Mouse (Mus musculus): ENCODE results near the gene Klf9. TPM values are rescaled to one million over a fixed set of nuclear protein-coding genes. Genes with fewer than 3 reads are reported as not detected.

Gene Klf9
- polyA plus RNA-seq (2011; ENCODE audit: insufficient read depth, insufficient read length, low replicate concordance, missing spikeins), result 4.1 and 9.8 TPM in 2 replicates

DNA sequence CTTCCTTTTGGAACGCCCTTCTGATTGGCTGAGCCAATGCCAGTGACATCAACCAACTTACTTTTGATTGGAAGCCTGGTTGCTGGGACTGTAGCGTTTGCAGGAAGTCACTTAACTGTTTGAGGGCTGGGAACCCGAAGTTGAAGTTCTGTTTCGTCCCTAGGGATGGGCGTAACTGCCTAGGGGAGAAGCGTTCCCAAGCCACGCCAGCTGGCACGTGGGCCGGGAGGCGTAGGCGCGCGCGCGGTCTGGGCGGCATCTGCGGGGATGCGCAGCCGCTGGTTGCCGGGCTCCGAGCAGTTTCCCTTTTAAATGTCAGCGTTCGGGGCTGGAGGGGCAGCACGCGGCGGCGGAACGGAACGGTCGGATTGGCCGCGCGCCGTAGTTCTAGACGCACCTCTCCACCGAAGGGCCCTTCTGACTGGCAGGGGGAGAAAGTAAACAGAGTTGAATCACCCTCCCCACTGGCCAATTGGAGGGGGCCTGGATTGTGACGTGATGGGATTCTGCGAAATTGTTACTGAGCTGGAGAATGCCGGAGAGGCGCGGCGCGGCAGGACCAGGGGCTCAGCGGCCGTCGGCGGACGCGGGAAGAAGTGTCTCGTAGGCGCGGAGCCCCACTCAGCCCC is at the start of gene Klf9:
TSS of gene Klf9 (plus strand) at position 538 of the 629 bp plus-strand sequence.
- under 1% methylated on average over 52 of the region's 52 CpGs for WGBS
- Histone ChIP-seq H3K27ac (ENCODE audit: control insufficient read depth, insufficient read depth, low read depth, low read length, poor library complexity) (peak within 1 kb of the TSS; percentile 98), H3K4me1 (ENCODE audit: control insufficient read depth, insufficient read depth, low read length) (no peaks in the 10 kb centered on the region; the same call in 1 of the 2 replicates), H3K4me3 (replicated peaks; ENCODE audit: control insufficient read depth, low read depth, low read length) (peak within 1 kb of the TSS; percentile 94)
- TF ChIP-seq CTCF (IDR thresholded peaks at IDR 0.05; ENCODE audit: control insufficient read depth, insufficient read depth, low read length) (no peak), POLR2A (IDR thresholded peaks at IDR 0.05; ENCODE audit: borderline replicate concordance, control insufficient read depth, low read depth, low read length) (peak; percentile 71)

DNA sequence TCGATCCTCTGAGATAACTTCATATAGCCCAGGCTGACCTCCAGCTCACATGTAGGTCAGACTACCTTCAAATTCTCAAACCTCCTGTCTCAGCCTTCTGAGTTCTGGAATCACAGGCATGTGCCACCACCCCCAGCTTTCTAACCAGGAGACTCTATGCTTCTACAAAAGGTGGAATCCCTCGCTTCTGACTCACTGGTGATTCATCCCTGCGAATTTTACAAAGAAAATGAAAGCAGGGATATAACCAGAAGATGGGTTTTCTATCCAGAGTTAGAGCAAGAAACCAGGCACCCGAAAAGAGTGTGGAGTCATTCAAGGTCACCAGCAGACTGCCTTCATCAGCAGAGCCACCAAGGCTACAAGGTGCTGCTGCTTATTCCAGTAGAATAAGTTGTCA is 49.4 kb upstream of the Klf9 start:
- no peak overlapping the region for H3K27ac ChIP-seq (ENCODE audit: control insufficient read depth, insufficient read depth, low read depth, low read length, poor library complexity)
- no peak overlapping the region for H3K4me3 ChIP-seq (replicated peaks; ENCODE audit: control insufficient read depth, low read depth, low read length)
- TF ChIP-seq POLR2A (IDR thresholded peaks at IDR 0.05; ENCODE audit: borderline replicate concordance, control insufficient read depth, low read depth, low read length) (no peak), CTCF (IDR thresholded peaks at IDR 0.05; ENCODE audit: control insufficient read depth, insufficient read depth, low read length) (no peak)
- no peaks in the 10 kb centered on the region for H3K4me1 ChIP-seq (ENCODE audit: control insufficient read depth, insufficient read depth, low read length)
- 82% methylated on average over 4 of the region's 4 CpGs for WGBS

DNA sequence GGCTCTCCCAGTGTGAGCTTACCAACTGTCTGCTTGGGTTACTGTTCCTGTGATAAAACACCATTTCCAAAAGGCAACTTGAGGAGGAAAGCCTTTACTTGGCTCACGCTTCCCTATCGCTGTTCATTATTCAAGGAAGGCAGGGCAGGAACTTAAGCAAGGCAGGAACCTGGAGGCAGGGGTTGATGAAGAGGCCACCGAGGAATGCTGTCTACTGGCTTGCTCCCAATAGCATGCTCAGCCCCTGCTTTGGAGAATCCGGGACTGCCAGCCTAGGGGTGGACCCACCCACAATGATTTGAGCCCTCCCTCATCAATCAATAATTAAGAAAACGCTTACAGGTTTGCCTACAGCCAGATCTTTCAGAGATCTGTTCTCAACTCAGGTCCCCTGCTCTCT is 47.5 kb upstream of the Klf9 start:
- Histone ChIP-seq H3K27ac (ENCODE audit: control insufficient read depth, insufficient read depth, low read depth, low read length, poor library complexity) (no peak overlapping the region), H3K4me1 (ENCODE audit: control insufficient read depth, insufficient read depth, low read length) (no peaks in the 10 kb centered on the region), H3K4me3 (replicated peaks; ENCODE audit: control insufficient read depth, low read depth, low read length) (no peak overlapping the region)
- TF ChIP-seq POLR2A (IDR thresholded peaks at IDR 0.05; ENCODE audit: borderline replicate concordance, control insufficient read depth, low read depth, low read length), result no peak
- no peak for TF ChIP-seq CTCF (IDR thresholded peaks at IDR 0.05; ENCODE audit: control insufficient read depth, insufficient read depth, low read length)
- WGBS, result 78% methylated on average over 5 of the region's 5 CpGs

DNA sequence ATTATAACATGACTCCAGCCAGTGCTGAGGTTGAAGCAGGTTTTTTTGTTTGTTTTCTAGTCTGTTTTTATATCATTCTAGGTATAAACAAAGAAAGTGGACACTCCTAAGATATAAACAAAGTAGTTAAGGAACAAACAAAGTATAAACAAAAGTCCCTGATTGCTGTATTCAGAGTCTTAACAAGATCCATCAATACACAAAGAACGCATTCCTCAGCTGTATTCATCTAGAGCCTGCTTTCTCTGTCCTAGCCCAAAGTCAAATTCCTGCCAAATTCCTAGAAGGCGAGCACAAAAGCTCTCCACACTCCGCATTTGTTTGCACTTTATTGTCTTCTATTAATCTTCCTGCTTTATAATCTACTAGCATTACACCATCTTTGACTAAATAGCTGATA is 46.1 kb upstream of the Klf9 start:
- 79% methylated on average over 3 of the region's 3 CpGs for WGBS
- no peak overlapping the region for H3K27ac ChIP-seq (ENCODE audit: control insufficient read depth, insufficient read depth, low read depth, low read length, poor library complexity)
- H3K4me3 ChIP-seq (replicated peaks; ENCODE audit: control insufficient read depth, low read depth, low read length), result no peak overlapping the region
- H3K4me1 ChIP-seq (ENCODE audit: control insufficient read depth, insufficient read depth, low read length), result no peaks in the 10 kb centered on the region
- TF ChIP-seq POLR2A (IDR thresholded peaks at IDR 0.05; ENCODE audit: borderline replicate concordance, control insufficient read depth, low read depth, low read length) (no peak), CTCF (IDR thresholded peaks at IDR 0.05; ENCODE audit: control insufficient read depth, insufficient read depth, low read length) (no peak)

DNA sequence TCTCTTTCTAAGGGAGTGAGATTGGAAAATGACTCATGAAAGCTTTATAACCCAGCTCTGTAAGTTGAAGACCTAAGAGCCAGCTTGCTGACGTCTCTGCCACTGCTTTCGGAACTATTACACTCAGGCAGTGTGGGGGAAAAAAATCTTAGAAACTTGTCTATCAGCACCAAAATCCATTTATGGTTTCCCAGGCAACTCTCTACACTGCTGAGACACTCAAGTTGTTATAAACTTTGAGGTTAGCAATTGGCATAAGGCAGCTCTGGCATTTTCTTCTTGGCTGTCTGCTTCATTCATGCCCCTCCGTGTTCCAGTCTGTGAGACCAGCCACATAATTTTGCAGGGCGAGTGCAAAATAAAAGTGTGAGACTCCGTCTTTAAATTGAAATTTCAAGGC is 34.2 kb upstream of the Klf9 start:
- Histone ChIP-seq H3K4me3 (replicated peaks; ENCODE audit: control insufficient read depth, low read depth, low read length) (no peak overlapping the region), H3K4me1 (ENCODE audit: control insufficient read depth, insufficient read depth, low read length) (no peaks in the 10 kb centered on the region), H3K27ac (ENCODE audit: control insufficient read depth, insufficient read depth, low read depth, low read length, poor library complexity) (no peak overlapping the region)
- TF ChIP-seq CTCF (IDR thresholded peaks at IDR 0.05; ENCODE audit: control insufficient read depth, insufficient read depth, low read length) (no peak), POLR2A (IDR thresholded peaks at IDR 0.05; ENCODE audit: borderline replicate concordance, control insufficient read depth, low read depth, low read length) (no peak)
- 82% methylated on average over 5 of the region's 5 CpGs for WGBS

DNA sequence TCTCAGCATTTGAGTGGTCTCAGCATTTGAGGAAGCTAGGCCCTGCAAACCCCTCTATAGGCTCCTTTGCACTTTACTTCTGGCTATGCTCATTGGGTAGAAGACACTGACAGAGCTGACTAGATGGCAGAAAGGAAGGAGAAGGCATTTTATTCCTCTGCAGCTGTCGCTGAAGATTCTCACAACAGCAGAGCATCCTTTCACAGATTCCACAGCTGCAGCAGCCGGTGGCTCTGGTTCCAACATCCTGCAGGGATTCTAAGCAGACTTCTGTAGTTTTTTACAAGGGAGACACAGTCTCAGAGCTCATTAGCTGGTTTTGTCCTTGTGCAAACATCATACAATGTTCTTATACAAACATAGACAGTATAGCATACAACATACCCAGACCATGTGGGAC is 33.7 kb upstream of the Klf9 start:
- H3K4me1 ChIP-seq (ENCODE audit: control insufficient read depth, insufficient read depth, low read length), result no peaks in the 10 kb centered on the region
- H3K4me3 ChIP-seq (replicated peaks; ENCODE audit: control insufficient read depth, low read depth, low read length), result no peak overlapping the region
- H3K27ac ChIP-seq (ENCODE audit: control insufficient read depth, insufficient read depth, low read depth, low read length, poor library complexity), result no peak overlapping the region
- 83% methylated on average over 2 of the region's 2 CpGs for WGBS
- no peak for TF ChIP-seq CTCF (IDR thresholded peaks at IDR 0.05; ENCODE audit: control insufficient read depth, insufficient read depth, low read length)
- no peak for TF ChIP-seq POLR2A (IDR thresholded peaks at IDR 0.05; ENCODE audit: borderline replicate concordance, control insufficient read depth, low read depth, low read length)

DNA sequence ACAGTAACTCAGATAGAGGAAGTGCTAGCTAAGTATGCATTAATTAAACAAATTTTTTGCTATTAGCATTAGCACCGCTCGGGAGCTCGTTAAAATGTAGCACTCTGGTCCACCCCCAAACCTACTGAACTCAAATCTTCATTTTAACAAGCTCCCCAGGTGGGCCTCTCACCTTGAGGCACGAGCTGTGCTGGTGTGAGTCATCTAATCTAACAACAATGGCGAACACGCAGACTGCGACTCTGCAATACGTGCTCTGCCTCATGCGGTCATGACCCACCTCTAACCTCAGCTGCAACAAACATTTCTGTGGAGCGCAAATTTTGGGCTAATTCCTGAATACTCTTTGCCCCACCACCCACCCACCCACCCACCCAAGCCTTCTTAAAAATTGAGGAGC is 19.2 kb upstream of the Klf9 start:
- WGBS, result 60% methylated on average over 10 of the region's 10 CpGs
- Histone ChIP-seq H3K27ac (ENCODE audit: control insufficient read depth, insufficient read depth, low read depth, low read length, poor library complexity) (no peak overlapping the region), H3K4me3 (replicated peaks; ENCODE audit: control insufficient read depth, low read depth, low read length) (no peak overlapping the region), H3K4me1 (ENCODE audit: control insufficient read depth, insufficient read depth, low read length) (no peaks in the 10 kb centered on the region; the same call in 1 of the 2 replicates)
- no peak for TF ChIP-seq POLR2A (IDR thresholded peaks at IDR 0.05; ENCODE audit: borderline replicate concordance, control insufficient read depth, low read depth, low read length)
- TF ChIP-seq CTCF (IDR thresholded peaks at IDR 0.05; ENCODE audit: control insufficient read depth, insufficient read depth, low read length), result no peak

DNA sequence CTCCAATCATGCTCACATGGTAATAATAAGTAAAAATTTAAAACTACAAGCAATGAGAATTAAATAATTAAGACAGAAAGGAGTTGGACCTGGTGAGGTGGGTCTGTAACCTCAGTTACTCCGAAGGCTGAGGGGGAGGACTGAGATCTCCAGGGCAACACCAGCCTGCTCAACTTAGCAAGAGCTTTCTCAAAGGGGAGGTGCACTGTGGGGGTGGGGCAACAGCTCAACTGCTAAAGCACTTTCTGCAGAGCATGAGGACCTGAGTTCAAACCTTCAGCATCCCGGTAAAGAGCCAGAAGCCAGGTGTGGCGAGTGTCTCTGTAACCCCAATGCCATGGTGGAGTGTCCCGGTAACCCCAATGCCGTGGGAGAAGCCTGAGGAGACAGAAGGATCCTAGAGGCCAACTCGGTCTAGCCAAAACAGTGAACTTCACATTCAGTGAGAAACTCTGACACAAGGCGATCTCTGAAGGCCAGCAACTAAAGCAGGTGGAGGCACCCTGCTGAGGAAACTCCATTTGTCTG is 16.9 kb upstream of the Klf9 start:
- TF ChIP-seq CTCF (IDR thresholded peaks at IDR 0.05; ENCODE audit: control insufficient read depth, insufficient read depth, low read length) (no peak), POLR2A (IDR thresholded peaks at IDR 0.05; ENCODE audit: borderline replicate concordance, control insufficient read depth, low read depth, low read length) (no peak)
- Histone ChIP-seq H3K4me3 (replicated peaks; ENCODE audit: control insufficient read depth, low read depth, low read length) (no peak overlapping the region), H3K4me1 (ENCODE audit: control insufficient read depth, insufficient read depth, low read length) (no peaks in the 10 kb centered on the region; the same call in 1 of the 2 replicates), H3K27ac (ENCODE audit: control insufficient read depth, insufficient read depth, low read depth, low read length, poor library complexity) (no peak overlapping the region)
- WGBS, result 88% methylated on average over 7 of the region's 7 CpGs

Data from bone marrow, adult 2 months (tissue).